Mouse (Mus musculus): ENCODE measurements around the gene Bcas1.

Bcas1 gene

GRCm38 (mm10) chr2:170310988-170311359, 116.7 kb downstream of the Bcas1 start:
- in situ Hi-C loops (cut with MboI) = no loop called here

- in situ Hi-C loops (cut with MboI) = no loop called here
Observed at GRCm38 (mm10) chr2:170310310-170310987, 117.2 kb downstream of the Bcas1 start.

DNA sequence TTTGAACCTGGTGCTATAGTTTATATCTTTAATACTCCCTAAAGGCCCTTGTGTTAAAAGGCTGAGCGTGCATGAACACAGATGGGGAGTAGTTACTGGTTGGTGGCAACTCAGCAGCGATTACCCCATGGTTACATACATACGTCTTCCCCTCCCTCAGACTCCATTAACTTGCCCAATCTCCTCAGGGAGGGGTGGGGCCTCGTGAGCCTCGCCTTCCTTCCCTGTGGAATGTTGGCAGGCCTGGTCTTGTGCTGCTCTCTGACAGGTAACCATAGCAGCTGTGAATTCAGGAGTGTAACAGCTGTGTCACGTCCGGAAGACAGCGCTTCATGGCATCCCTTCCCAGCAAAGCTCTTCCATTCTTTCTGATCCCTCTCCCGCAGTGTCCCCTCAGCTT, 118.7 kb downstream of the Bcas1 start:
- in situ Hi-C loops (cut with MboI) = no loop called here

DNA sequence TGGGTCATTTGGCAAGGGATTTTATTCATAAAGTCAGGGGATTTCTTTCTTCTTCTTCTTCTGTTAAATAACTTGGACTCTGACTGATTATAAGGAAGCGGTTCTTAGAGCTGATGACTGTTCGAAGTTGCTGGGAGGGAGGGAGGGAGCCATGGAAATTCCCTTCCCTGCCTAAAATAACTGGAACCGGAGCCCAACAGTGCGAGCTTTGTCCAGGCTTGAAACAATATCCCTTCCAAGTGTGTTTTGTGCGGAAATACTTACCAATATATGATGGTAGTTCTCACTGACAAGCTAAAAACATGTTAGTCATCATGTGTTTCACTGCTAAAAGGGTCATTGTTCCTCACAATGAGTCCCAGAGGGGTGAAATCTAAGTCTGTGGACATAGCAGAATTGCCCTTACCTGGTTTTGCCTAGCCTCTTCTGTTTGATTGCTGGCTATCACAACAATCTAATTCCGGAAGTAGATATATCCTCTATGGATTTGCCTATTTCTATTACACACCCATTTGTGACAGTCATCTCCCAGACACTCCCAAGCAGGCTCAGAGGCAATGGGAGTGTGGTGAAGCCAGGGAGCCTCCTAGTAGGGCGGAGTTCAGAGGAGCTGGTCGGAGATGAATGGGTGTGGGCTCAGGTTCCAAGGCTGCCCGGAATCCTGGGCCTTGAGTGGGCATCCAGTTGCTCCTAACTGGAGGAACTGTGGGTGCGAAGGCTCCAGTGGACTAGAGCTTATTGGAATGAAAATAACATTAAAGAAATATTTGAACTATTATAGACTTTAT, 119.4 kb downstream of the Bcas1 start:
- in situ Hi-C loops (cut with MboI) = no loop called here

GRCm38 (mm10) chr2:170307589-170308021, 120.0 kb downstream of the Bcas1 start:
- in situ Hi-C loops (cut with MboI) = no loop called here

- in situ Hi-C loops (cut with MboI) = no loop called here
Observed at GRCm38 (mm10) chr2:170306637-170307320, 120.9 kb downstream of the Bcas1 start.

DNA sequence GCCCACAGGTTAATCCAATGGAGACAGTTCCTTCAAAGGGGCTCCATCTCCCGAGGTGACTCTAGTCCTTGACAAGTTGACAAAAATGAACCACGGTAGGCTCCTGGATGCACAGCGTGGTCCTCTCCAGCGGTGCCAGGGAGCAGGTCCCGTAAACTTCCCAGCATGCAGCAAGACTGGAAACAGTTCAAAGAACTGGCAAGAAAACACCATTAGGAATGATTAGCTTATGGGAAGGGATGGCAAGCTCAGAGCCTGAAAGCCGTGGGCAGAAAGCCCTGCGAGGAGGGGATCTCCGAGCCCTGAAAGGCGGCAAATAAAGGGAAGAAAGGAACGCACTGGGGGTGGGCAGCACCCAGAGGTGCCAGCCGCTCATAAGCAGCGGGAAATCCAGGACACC, 122.9 kb downstream of the Bcas1 start:
- in situ Hi-C loops (cut with MboI) = no loop called here

DNA sequence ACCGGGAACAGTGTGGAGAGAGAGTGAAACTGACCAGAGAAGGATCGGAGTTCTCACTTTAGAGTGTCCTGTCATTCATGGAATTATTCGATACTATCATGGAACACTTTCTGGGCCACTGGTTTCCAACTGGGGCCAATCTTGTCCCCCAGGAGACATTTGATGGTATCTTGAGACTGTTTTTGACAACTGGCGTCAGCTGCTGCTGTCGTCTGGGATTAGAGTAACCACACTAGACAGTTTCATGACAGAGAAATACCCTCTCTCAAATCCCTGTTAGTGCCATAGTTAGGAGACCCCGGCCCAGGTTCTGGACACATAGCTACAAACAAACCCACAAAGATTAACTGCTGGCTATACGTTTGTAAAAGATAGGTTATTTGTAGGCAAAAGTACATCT, 124.0 kb downstream of the Bcas1 start:
- in situ Hi-C loops (cut with MboI) = no loop called here

- in situ Hi-C loops (cut with MboI) = no loop called here
Observed at GRCm38 (mm10) chr2:170302825-170303224, 124.8 kb downstream of the Bcas1 start.

Data from mature B cell (primary cell).